Mouse (Mus musculus): ENCODE measurements around the gene Ttc21a. TPM values are rescaled to one million over a fixed set of nuclear protein-coding genes. Genes with fewer than 3 reads are reported as not detected.

The Ttc21a gene
- total and polyA plus RNA-seq, 3 experiments, result 0.01 TPM; not detected in 2

GRCm38 (mm10) chr9:119945173-119945900, 7.9 kb downstream of the Ttc21a start:
- Histone ChIP-seq H3K79me2 (ENCODE audit: control insufficient read depth, insufficient read depth, low read length, poor library complexity) (no peaks in the 10 kb centered on the region), H3K4me3 (ENCODE audit: control insufficient read depth in 1 of 2, insufficient read depth in 1 of 2, low read depth in 2 of 2, low read length in 2 of 2) (no peak overlapping the region), H3K9me3 (replicated peaks; ENCODE audit: insufficient read depth, low read length) (no peaks in the 10 kb centered on the region), H3K27ac (ENCODE audit: control insufficient read depth, low read depth, low read length) (no peak overlapping the region), H3K27me3 (ENCODE audit: control insufficient read depth in 1 of 2, insufficient read depth in 2 of 2, low read length in 2 of 2) (no peaks in the 10 kb centered on the region; a peak in 1 of 4 replicates), H3K4me1 (ENCODE audit: control insufficient read depth in 1 of 2, insufficient read depth in 2 of 2, low read length in 2 of 2) (no peaks in the 10 kb centered on the region), H3K36me3 (ENCODE audit: control insufficient read depth in 1 of 2, insufficient read depth in 2 of 2, low read length in 2 of 2) (no peaks in the 10 kb centered on the region), H3K9ac (ENCODE audit: control insufficient read depth, low read depth, low read length, poor library complexity, severe bottlenecking) (no peak overlapping the region)
- DNase-seq (ENCODE audit: low read depth, low spot score), result peak; percentile 50
- TF ChIP-seq NRF1 (IDR thresholded peaks at IDR 0.05; ENCODE audit: insufficient read depth, low read depth, low read length, poor library complexity, severe bottlenecking), result no peak
- TF ChIP-seq UBTF (IDR thresholded peaks at IDR 0.05; ENCODE audit: borderline replicate concordance, insufficient read depth, low read depth, low read length), result no peak
- no peak for TF ChIP-seq MAZ (IDR thresholded peaks at IDR 0.05; ENCODE audit: low read depth, low read length)
- peak; percentile 34 for TF ChIP-seq SMC3 (IDR thresholded peaks at IDR 0.05; ENCODE audit: low read depth, low read length)
- TF ChIP-seq ELF1 (IDR thresholded peaks at IDR 0.05; ENCODE audit: low read depth, low read length), result peak; percentile 63; the same call in 1 of the 2 replicates
- TF ChIP-seq MXI1 (IDR thresholded peaks at IDR 0.05; ENCODE audit: low read depth, low read length), result no peak
- TF ChIP-seq ZC3H11A (IDR thresholded peaks at IDR 0.05; ENCODE audit: low read depth, low read length), result no peak
- TF ChIP-seq TBP (IDR thresholded peaks at IDR 0.05; ENCODE audit: low read depth, low read length), result no peak
- peak; percentile 72 to 87 (median 78) for TF ChIP-seq CTCF (IDR thresholded peaks at IDR 0.05 in 2 of 3, conservative IDR thresholded peaks at IDR 0.05 in 1 of 3; ENCODE audit: control insufficient read depth in 1 of 3, insufficient read depth in 1 of 3, low read depth in 2 of 3, low read length in 3 of 3, poor library complexity in 1 of 3, severe bottlenecking in 1 of 3)
- TF ChIP-seq RAD21 (IDR thresholded peaks at IDR 0.05; ENCODE audit: low read depth, low read length), result peak; percentile 25
- TF ChIP-seq EP300 (IDR thresholded peaks at IDR 0.05; ENCODE audit: low read depth in 1 of 2, low read length in 2 of 2), result no peak
- TF ChIP-seq ZNF384 (IDR thresholded peaks at IDR 0.05; ENCODE audit: low read depth, low read length), result no peak

GRCm38 (mm10) chr9:119948804-119949203, 11.4 kb downstream of the Ttc21a start:
- no peaks in the 10 kb centered on the region for H3K4me1 ChIP-seq (ENCODE audit: control insufficient read depth in 1 of 2, insufficient read depth in 2 of 2, low read length in 2 of 2)
- H3K27me3 ChIP-seq (ENCODE audit: control insufficient read depth in 1 of 2, insufficient read depth in 2 of 2, low read length in 2 of 2), result no peaks in the 10 kb centered on the region; a peak in 2 of 4 replicates
- no peak overlapping the region for H3K4me3 ChIP-seq (ENCODE audit: control insufficient read depth in 1 of 2, insufficient read depth in 1 of 2, low read depth in 2 of 2, low read length in 2 of 2)
- H3K27ac ChIP-seq (ENCODE audit: control insufficient read depth, low read depth, low read length), result no peak overlapping the region
- H3K36me3 ChIP-seq (ENCODE audit: control insufficient read depth in 1 of 2, insufficient read depth in 2 of 2, low read length in 2 of 2), result no peaks in the 10 kb centered on the region
- peak; percentile 33 for DNase-seq (ENCODE audit: low read depth, low spot score)
- no peak overlapping the region for H3K9ac ChIP-seq (ENCODE audit: control insufficient read depth, low read depth, low read length, poor library complexity, severe bottlenecking)
- TF ChIP-seq USF1 (IDR thresholded peaks at IDR 0.05; ENCODE audit: low read depth, low read length) (no peak), SIN3A (IDR thresholded peaks at IDR 0.05; ENCODE audit: low read length) (no peak), NRF1 (IDR thresholded peaks at IDR 0.05; ENCODE audit: insufficient read depth, low read depth, low read length, poor library complexity, severe bottlenecking) (no peak), USF2 (IDR thresholded peaks at IDR 0.05; ENCODE audit: borderline replicate concordance in 1 of 2, insufficient read depth in 1 of 2, low read depth in 1 of 2, low read length in 2 of 2) (no peak), CTCF (IDR thresholded peaks at IDR 0.05 in 2 of 3, conservative IDR thresholded peaks at IDR 0.05 in 1 of 3; ENCODE audit: control insufficient read depth in 1 of 3, insufficient read depth in 1 of 3, low read depth in 2 of 3, low read length in 3 of 3, poor library complexity in 1 of 3, severe bottlenecking in 1 of 3) (no peak), ZNF384 (IDR thresholded peaks at IDR 0.05; ENCODE audit: low read depth, low read length) (no peak), CHD1 (IDR thresholded peaks at IDR 0.05; ENCODE audit: low read depth, low read length) (no peak), TBP (IDR thresholded peaks at IDR 0.05; ENCODE audit: low read depth, low read length) (no peak), EP300 (IDR thresholded peaks at IDR 0.05; ENCODE audit: low read depth in 1 of 2, low read length in 2 of 2) (no peak), RAD21 (IDR thresholded peaks at IDR 0.05; ENCODE audit: low read depth, low read length) (no peak), E2F4 (IDR thresholded peaks at IDR 0.05; ENCODE audit: borderline replicate concordance, low read depth, low read length) (no peak), MYB (IDR thresholded peaks at IDR 0.05; ENCODE audit: low read depth, low read length) (no peak), UBTF (IDR thresholded peaks at IDR 0.05; ENCODE audit: borderline replicate concordance, insufficient read depth, low read depth, low read length) (no peak), MAX (IDR thresholded peaks at IDR 0.05; ENCODE audit: low read length) (no peak), POLR2AphosphoS2 (IDR thresholded peaks at IDR 0.05; ENCODE audit: low read length) (no peak)
- no peaks in the 10 kb centered on the region for H3K79me2 ChIP-seq (ENCODE audit: control insufficient read depth, insufficient read depth, low read length, poor library complexity)
- no peaks in the 10 kb centered on the region for H3K9me3 ChIP-seq (replicated peaks; ENCODE audit: insufficient read depth, low read length)
